Mouse (Mus musculus) CH12.LX (cell line): ENCODE data around the gene Nmnat2. TPM values are rescaled to one million over a fixed set of nuclear protein-coding genes. Genes with fewer than 3 reads are reported as not detected.

ENCODE experiments used
- DNase-seq: peaks from one replicate; pipeline ENCODE4 v3.0.0-alpha.2; 2013; ENCODE audit errors: extremely low read depth
- H3K27ac ChIP-seq: 2 replicates; pipeline ENCODE4 v1.5.1; 2012; ENCODE audit warnings: low read depth, mild to moderate bottlenecking, control low read depth, moderate library complexity; ENCODE audit not compliant: insufficient read depth
- H3K27me3 ChIP-seq: replicated peaks from 2 replicates; pipeline ENCODE3; 2012; ENCODE audit warnings: inconsistent platforms
- H3K36me3 ChIP-seq, 2 experiments: replicated peaks in 1 of 2; 2 replicates each; pipeline versions ENCODE3 to v1.6.1; 2012; ENCODE audit warnings: inconsistent platforms in 1 of 2, low read length in 1 of 2, mild to moderate bottlenecking in 1 of 2, mixed read lengths in 1 of 2, moderate library complexity in 1 of 2; ENCODE audit not compliant: control insufficient read depth in 1 of 2, insufficient read depth in 1 of 2
- H3K4me1 ChIP-seq, 2 experiments: 2 replicates each; pipeline ENCODE4 v1.6.1; 2012; ENCODE audit warnings: inconsistent platforms in 1 of 2, moderate library complexity in 1 of 2; ENCODE audit not compliant: insufficient read depth in 2 of 2, control insufficient read depth in 1 of 2
- H3K4me2 ChIP-seq: 2 replicates; pipeline ENCODE4 v1.6.1; 2012; ENCODE audit warnings: low read depth, mild to moderate bottlenecking, control low read depth; ENCODE audit not compliant: poor library complexity, insufficient read depth, severe bottlenecking
- H3K4me3 ChIP-seq, 3 experiments: fragments of 150-350 bp in 1 of 3; sonication (generic) in 1 of 3; replicated peaks in 1 of 3; 2 replicates each; pipeline versions ENCODE3 to v1.5.1; 2011 to 2012; ENCODE audit warnings: low read depth in 2 of 3, low read length in 2 of 3, mild to moderate bottlenecking in 2 of 3, moderate library complexity in 2 of 3, control low read depth in 1 of 3, improper control_type of control experiment in 1 of 3, inconsistent platforms in 1 of 3, mixed read lengths in 1 of 3; ENCODE audit not compliant: poor library complexity in 1 of 3
- H3K79me2 ChIP-seq: replicated peaks from 2 replicates; pipeline ENCODE4 v1.6.1; 2012; ENCODE audit warnings: mild to moderate bottlenecking, moderate library complexity; ENCODE audit not compliant: control insufficient read depth, poor library complexity, insufficient read depth, severe bottlenecking; ENCODE audit errors: extremely low read depth
- H3K9ac ChIP-seq: 2 replicates; pipeline ENCODE4 v1.6.1; 2012; ENCODE audit warnings: low read depth, mild to moderate bottlenecking, control low read depth, moderate library complexity; ENCODE audit not compliant: insufficient read depth
- H3K9me3 ChIP-seq: replicated peaks from 2 replicates; pipeline ENCODE3; 2012; ENCODE audit warnings: low read length, inconsistent platforms, mixed read lengths
- CHD1 ChIP-seq: IDR thresholded peaks from 2 replicates; pipeline ENCODE4 v1.6.1; 2012; ENCODE audit warnings: low read depth, low read length, improper control_type of control experiment, inconsistent platforms
- CHD2 ChIP-seq: IDR thresholded peaks from 2 replicates; pipeline ENCODE4 v1.6.1; 2011; ENCODE audit warnings: low read length, improper control_type of control experiment
- E2F4 ChIP-seq: IDR thresholded peaks from 2 replicates; pipeline ENCODE4 v1.6.1; 2011; ENCODE audit warnings: low read depth, low read length, improper control_type of control experiment; ENCODE audit not compliant: insufficient replicate concordance
- ELF1 ChIP-seq: IDR thresholded peaks from 2 replicates; pipeline ENCODE4 v1.6.1; 2014; ENCODE audit warnings: low read depth, mild to moderate bottlenecking, inconsistent platforms, low read length, improper control_type of control experiment
- EP300 ChIP-seq: IDR thresholded peaks from 2 replicates; pipeline ENCODE4 v1.6.1; 2011; ENCODE audit warnings: low read length, improper control_type of control experiment
- ETS1 ChIP-seq: conservative IDR thresholded peaks from 2 replicates; pipeline ENCODE4 v1.6.1; 2012; ENCODE audit warnings: low read depth, mild to moderate bottlenecking, inconsistent platforms, low read length, improper control_type of control experiment, moderate library complexity
- HCFC1 ChIP-seq: IDR thresholded peaks from 2 replicates; pipeline ENCODE4 v1.6.1; 2012; ENCODE audit warnings: low read depth, mild to moderate bottlenecking, inconsistent platforms, low read length, improper control_type of control experiment
- JUN ChIP-seq: IDR thresholded peaks from 2 replicates; pipeline ENCODE4 v1.6.1; 2011; ENCODE audit warnings: low read depth, mild to moderate bottlenecking, low read length, improper control_type of control experiment, moderate library complexity; ENCODE audit not compliant: insufficient read depth
- MAFK ChIP-seq: IDR thresholded peaks from 2 replicates; pipeline ENCODE4 v1.6.1; 2011; ENCODE audit warnings: low read length, improper control_type of control experiment; ENCODE audit not compliant: insufficient replicate concordance
- MAZ ChIP-seq: IDR thresholded peaks from 2 replicates; pipeline ENCODE4 v1.6.1; 2012; ENCODE audit warnings: low read depth, mild to moderate bottlenecking, inconsistent platforms, low read length, improper control_type of control experiment, moderate library complexity
- MEF2A ChIP-seq: IDR thresholded peaks from 2 replicates; pipeline ENCODE4 v1.6.1; 2014; ENCODE audit warnings: low read depth, mild to moderate bottlenecking, inconsistent platforms, low read length, improper control_type of control experiment, borderline replicate concordance
- MXI1 ChIP-seq: IDR thresholded peaks from 2 replicates; pipeline ENCODE4 v1.6.1; 2011; ENCODE audit warnings: mild to moderate bottlenecking, low read depth, low read length, improper control_type of control experiment
- PAX5 ChIP-seq: IDR thresholded peaks from 2 replicates; pipeline ENCODE4 v1.6.1; 2012; ENCODE audit warnings: low read length, inconsistent platforms, mixed read lengths
- POLR2A ChIP-seq: IDR thresholded peaks from 2 replicates; pipeline ENCODE4 v1.6.1; 2011; ENCODE audit warnings: low read depth, mild to moderate bottlenecking, improper control_type of control experiment, low read length
- POLR2AphosphoS2 ChIP-seq: IDR thresholded peaks from 2 replicates; pipeline ENCODE4 v1.6.1; 2011; ENCODE audit warnings: low read depth, low read length, improper control_type of control experiment
- SIN3A ChIP-seq: IDR thresholded peaks from 2 replicates; pipeline ENCODE4 v1.6.1; 2012; ENCODE audit warnings: low read length, improper control_type of control experiment, inconsistent platforms
- TBP ChIP-seq: conservative IDR thresholded peaks from 2 replicates; pipeline ENCODE4 v1.6.1; 2011; ENCODE audit warnings: low read depth, low read length, improper control_type of control experiment
- USF2 ChIP-seq: conservative IDR thresholded peaks from 2 replicates; pipeline ENCODE4 v1.6.1; 2011; ENCODE audit warnings: low read depth, low read length, improper control_type of control experiment
- ZMIZ1 ChIP-seq: IDR thresholded peaks from 2 replicates; pipeline ENCODE4 v1.6.1; 2012; ENCODE audit warnings: low read depth, mild to moderate bottlenecking, inconsistent platforms, low read length, improper control_type of control experiment
- ZNF384 ChIP-seq: IDR thresholded peaks from 2 replicates; pipeline ENCODE4 v1.6.1; 2012; ENCODE audit warnings: low read depth, low read length, improper control_type of control experiment, inconsistent platforms
- dilution Hi-C: fragments of 300-500 bp; cut with MboI; formaldehyde crosslinking; loops from 2 replicates; pipeline ENCODE4 v1.14.3; 2020; ENCODE audit warnings: low sequenced_read_pairs; ENCODE audit not compliant: extremely low pct_unique_long_range_greater_than_20kb, extremely low pct_ligation_motif_present
- in situ Hi-C: fragments of 300-500 bp; cut with MboI; formaldehyde crosslinking; loops from 3 replicates; pipeline ENCODE4 v1.14.3; 2019; ENCODE audit warnings: low sequenced_read_pairs, low pct_ligation_motif_present, low pct_unique_long_range_greater_than_20kb, mixed read lengths
- polyA plus RNA-seq: library from polyadenylated mRNA; unstranded; fragments of >175 nt; gene quantifications from 2 replicates; pipeline ENCODE4 v1.2.1, GENCODE M21; 2012; ENCODE audit warnings: low read depth; ENCODE audit not compliant: insufficient read length
- total RNA-seq, 2 experiments: library from RNA; depleted of rRNA; stranded (reverse); fragments of 300-350 nt in 1 of 2; fragments of >200 nt in 1 of 2; gene quantifications; 2 replicates each; pipeline ENCODE4 v1.2.3; 2012 to 2014

The Nmnat2 gene
- total and polyA plus RNA-seq, 3 experiments: 0.04 to 0.09 (median 0.09) TPM

- TF ChIP-seq POLR2AphosphoS2: no peak
- TF ChIP-seq, all 38 proteins: peak for 0
- DNase-seq: no peak
- in situ Hi-C loops: no loop called here
- H3K27ac ChIP-seq: no peak overlapping the region
- no peaks in the 10 kb centered on the region for H3K27me3 ChIP-seq
- no peaks in the 10 kb centered on the region for H3K4me1 ChIP-seq
- H3K36me3 ChIP-seq: no peaks in the 10 kb centered on the region
- dilution Hi-C loops: no loop called here
- H3K4me2 ChIP-seq: no peak overlapping the region
- H3K9ac ChIP-seq: no peak overlapping the region
- peaks cover 9% of the 10 kb centered on the region for H3K9me3 ChIP-seq
- no peaks in the 10 kb centered on the region for H3K79me2 ChIP-seq
- no peak overlapping the region for H3K4me3 ChIP-seq
Measured at GRCm38 (mm10) chr1:152978700-152979099, 23.9 kb downstream of the Nmnat2 start.

GRCm38 (mm10) chr1:152983416-152983815 lies 28.6 kb downstream of the Nmnat2 start:
- no peak for DNase-seq
- no peak overlapping the region for H3K4me2 ChIP-seq

GRCm38 (mm10) chr1:152986981-152987380 lies 32.2 kb downstream of the Nmnat2 start:
- no peak overlapping the region for H3K9ac ChIP-seq
- no peaks in the 10 kb centered on the region for H3K36me3 ChIP-seq
- dilution Hi-C loops: no loop called here
- no peak for DNase-seq
- H3K9me3 ChIP-seq: no peaks in the 10 kb centered on the region
- no peak overlapping the region for H3K4me3 ChIP-seq
- in situ Hi-C loops: no loop called here
- peaks cover 2 to 14% of the 10 kb centered on the region in 2 experiments; a peak in 3 of 4 replicates for H3K4me1 ChIP-seq
- H3K27ac ChIP-seq: no peak overlapping the region
- no peaks in the 10 kb centered on the region for H3K27me3 ChIP-seq
- TF ChIP-seq TBP: no peak
- TF ChIP-seq POLR2AphosphoS2: no peak
- no peak for TF ChIP-seq MAZ
- no peak for TF ChIP-seq ZNF384
- no peak for TF ChIP-seq CHD1
- no peak for TF ChIP-seq E2F4
- no peak for TF ChIP-seq ETS1
- TF ChIP-seq ZMIZ1: no peak
- no peak for TF ChIP-seq HCFC1
- no peak for TF ChIP-seq MEF2A
- TF ChIP-seq EP300: no peak
- TF ChIP-seq POLR2A: no peak
- TF ChIP-seq, all 38 proteins: peak for 0
- no peaks in the 10 kb centered on the region for H3K79me2 ChIP-seq
- H3K4me2 ChIP-seq: no peak overlapping the region

More at GRCm38 (mm10) chr1:152983416-152983815, 28.6 kb downstream of the Nmnat2 start:
- in situ Hi-C loops (no loop called here), dilution Hi-C loops (no loop called here)
- Histone ChIP-seq H3K27ac (no peak overlapping the region), H3K9me3 (no peaks in the 10 kb centered on the region), H3K4me1 (peaks cover 1 to 3% of the 10 kb centered on the region in 2 experiments; a peak in 3 of 4 replicates), H3K4me3 (no peak overlapping the region), H3K79me2 (no peaks in the 10 kb centered on the region), H3K27me3 (no peaks in the 10 kb centered on the region), H3K36me3 (no peaks in the 10 kb centered on the region), H3K9ac (no peak overlapping the region)
- TF ChIP-seq ZMIZ1 (no peak), USF2 (no peak), SIN3A (no peak), ELF1 (no peak), CHD1 (no peak), CHD2 (no peak), ETS1 (no peak), JUN (no peak), ZNF384 (no peak), PAX5 (no peak), MXI1 (no peak), MAFK (no peak), E2F4 (no peak)
